In the genomic region with DNA sequence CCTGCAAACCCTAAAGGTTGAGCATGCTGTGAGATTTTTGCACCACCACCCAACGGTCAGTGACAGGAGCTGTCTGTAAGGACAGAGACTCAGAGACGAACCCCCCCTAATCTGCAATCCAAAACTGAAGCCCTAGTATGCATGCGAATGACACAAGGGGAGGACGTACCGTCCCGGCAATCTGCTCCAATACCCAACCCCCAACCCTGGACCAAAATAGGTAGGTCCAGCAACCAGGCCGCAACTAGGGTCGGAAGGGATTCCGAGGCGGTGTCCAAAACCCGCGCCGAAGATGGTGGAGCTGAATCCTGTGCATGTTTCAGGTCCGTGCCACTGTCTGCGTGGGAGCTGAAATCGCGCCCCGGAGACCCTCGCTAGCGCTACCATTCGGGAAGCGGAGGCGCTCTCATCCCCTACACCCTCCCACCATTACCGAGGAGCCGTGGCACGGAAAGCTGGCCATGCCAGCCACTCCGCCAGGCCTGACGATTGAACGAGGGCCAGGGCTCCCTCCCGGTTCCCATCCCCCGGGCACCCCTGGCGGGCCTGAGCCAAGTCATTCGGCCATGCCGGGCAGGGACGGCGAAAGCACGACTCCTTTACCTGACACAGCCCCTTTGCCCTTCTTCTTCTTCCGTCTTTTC, we compare ENCODE assay signal across 8 mouse cellular contexts. TPM values are rescaled to one million over a fixed set of nuclear protein-coding genes. Genes with fewer than 3 reads are reported as not detected.
DNase-seq lines count a peak whose midpoint lies in the region; ATAC-seq and TF ChIP-seq lines count a peak whose summit lies in the region.

No protein-coding gene starts in this region.

- DNase-seq in left cerebral cortex, adult 2 months (ENCODE audit: extremely low spot score in 1 of 2, low spot score in 2 of 2) = peak in 1 of 2 experiments; percentile 9
- no peak for DNase-seq in left cerebral cortex, adult 11 months (ENCODE audit: low spot score)
- peak; percentile 66 for DNase-seq in adrenal gland, postnatal 10 days
- peak; percentile 69 for DNase-seq in left cerebral cortex, postnatal 4 days
- DNase-seq in thymus, postnatal 14 days = peak; percentile 64

- H3K4me1 ChIP-seq in forebrain, embryonic 12.5 days = peaks cover 13% of the 10 kb centered on the region
- peaks cover 19% of the 10 kb centered on the region for H3K4me1 ChIP-seq in midbrain, embryonic 15.5 days

- peak overlapping the region; percentile 95 for H3K9ac ChIP-seq in forebrain, embryonic 12.5 days
- H3K9ac ChIP-seq in midbrain, embryonic 15.5 days = peak overlapping the region; percentile 93

- peak overlapping the region; percentile 86 for H3K4me3 ChIP-seq in left cerebral cortex, adult 2 months
- peak overlapping the region; percentile 97 for H3K4me3 ChIP-seq in forebrain, embryonic 12.5 days (replicated peaks)
- peak overlapping the region; percentile 97 for H3K4me3 ChIP-seq in midbrain, embryonic 15.5 days

- no peaks in the 10 kb centered on the region for H3K9me3 ChIP-seq in forebrain, embryonic 12.5 days
- H3K9me3 ChIP-seq in midbrain, embryonic 15.5 days = no peaks in the 10 kb centered on the region

- TF ChIP-seq CTCF in left cerebral cortex, adult 2 months (IDR thresholded peaks at IDR 0.05) = no peak

- H3K36me3 ChIP-seq in forebrain, embryonic 12.5 days (replicated peaks) = peaks cover 28% of the 10 kb centered on the region
- peaks cover 4% of the 10 kb centered on the region; the same call in 1 of the 2 replicates for H3K36me3 ChIP-seq in midbrain, embryonic 15.5 days (replicated peaks)

- WGBS in forebrain, embryonic 12.5 days = under 1% methylated on average over 38 of the region's 38 CpGs
- under 1% methylated on average over 38 of the region's 38 CpGs for WGBS in midbrain, embryonic 15.5 days

- ATAC-seq in forebrain, embryonic 12.5 days (ENCODE audit: low FRiP score) = peak; percentile 71
- peak; percentile 24 to 47 for ATAC-seq in hematopoietic stem cell, adult 5-6 weeks (replicated peaks in 1 of 2; ENCODE audit: insufficient read depth in 1 of 2, low FRiP score in 2 of 2, low TSS enrichment in 1 of 2, low read depth in 1 of 2, poor library complexity in 2 of 2, severe bottlenecking in 2 of 2)
- peak; percentile 78 for ATAC-seq in midbrain, embryonic 15.5 days (replicated peaks)

- intact Hi-C loops in left cerebral cortex, adult 2 months (cut with DNase I) = loop anchor here (5.0 kb wide), 1 partner anchor 83 kb away; no protein-coding TSS in a partner anchor
- intact Hi-C loops in left cerebral cortex, postnatal 4 days (cut with DNase I) = no loop called here

- H3K27me3 ChIP-seq in forebrain, embryonic 12.5 days = no peaks in the 10 kb centered on the region
- H3K27me3 ChIP-seq in midbrain, embryonic 15.5 days (replicated peaks) = no peaks in the 10 kb centered on the region

- peak overlapping the region; percentile 92 for H3K27ac ChIP-seq in left cerebral cortex, adult 2 months
- H3K27ac ChIP-seq in forebrain, embryonic 12.5 days = peak overlapping the region; percentile 90
- peak overlapping the region; percentile 93 for H3K27ac ChIP-seq in midbrain, embryonic 15.5 days

- H3K4me2 ChIP-seq in forebrain, embryonic 12.5 days = peak overlapping the region; percentile 62
- H3K4me2 ChIP-seq in midbrain, embryonic 15.5 days = peak overlapping the region; percentile 71

RNA-seq across cellular contexts. Expression of a gene that starts 7.8 kb away (rescaled TPM):
- 100 to 1,000 TPM; 111 to 126 TPM for total RNA-seq in left cerebral cortex, adult 2 months (2021)
- 100 to 1,000 TPM; 181 to 187 TPM for total RNA-seq in adrenal gland, postnatal 10 days (2021)
- 200 and 213 TPM in 2 replicates for polyA plus RNA-seq in forebrain, embryonic 12.5 days (2016; fragmentation: Nextera tagmentation; extraction: Ambion mirVana)
- total RNA-seq in hematopoietic stem cell, adult 5-6 weeks (2017) = 227 and 285 TPM in 2 replicates
- total RNA-seq in left cerebral cortex, postnatal 4 days (2021) = 100 to 1,000 TPM; 151 to 163 TPM
- polyA plus RNA-seq in midbrain, embryonic 15.5 days (2015; fragmentation: Nextera tagmentation; extraction: Ambion mirVana) = 140 and 157 TPM in 2 replicates

RNA-seq across cellular contexts. Expression of a gene that starts 57.7 kb away (rescaled TPM):
- total RNA-seq in left cerebral cortex, adult 2 months (2021) = not detected
- not detected for total RNA-seq in adrenal gland, postnatal 10 days (2021)
- polyA plus RNA-seq in forebrain, embryonic 12.5 days (2016; fragmentation: Nextera tagmentation; extraction: Ambion mirVana) = 7.7 and 9.5 TPM in 2 replicates
- total RNA-seq in hematopoietic stem cell, adult 5-6 weeks (2017) = 0.69 and 1.8 TPM in 2 replicates
- under 1 TPM; 0.14 to 0.18 TPM for total RNA-seq in left cerebral cortex, postnatal 4 days (2021)
- 0.32 and 0.61 TPM in 2 replicates for polyA plus RNA-seq in midbrain, embryonic 15.5 days (2015; fragmentation: Nextera tagmentation; extraction: Ambion mirVana)
